Mouse (Mus musculus): ENCODE results near the gene 4931428L18Rik.

GRCm38 (mm10) chr1:31152799-31153426 is 69.6 kb downstream of the 4931428L18Rik start:
- no peak for TF ChIP-seq CTCF (IDR thresholded peaks at IDR 0.05; ENCODE audit: control insufficient read depth, insufficient read depth, insufficient read length)
- TF ChIP-seq MAX (IDR thresholded peaks at IDR 0.05) = no peak
- TF ChIP-seq USF1 (IDR thresholded peaks at IDR 0.05; ENCODE audit: low read depth) = no peak
- TF ChIP-seq CEBPB (IDR thresholded peaks at IDR 0.05; ENCODE audit: low read depth) = no peak
- TF ChIP-seq MYOD1 (IDR thresholded peaks at IDR 0.05; ENCODE audit: control insufficient read depth, insufficient read length, low read depth) = no peak
- no peak for TF ChIP-seq MYOG (IDR thresholded peaks at IDR 0.05; ENCODE audit: control insufficient read depth, extremely low read depth, insufficient read length)

Measured in C2C12 (cell line).